Mouse (Mus musculus): ENCODE results near the gene Pcyt1a.

GRCm38 (mm10) chr16:32431926-32432325, 1.2 kb downstream of the Pcyt1a start:
- TF ChIP-seq POLR2A (IDR thresholded peaks at IDR 0.05; ENCODE audit: borderline replicate concordance, insufficient read depth, low read length) (no peak), CTCF (IDR thresholded peaks at IDR 0.05; ENCODE audit: borderline replicate concordance, insufficient read depth, low read depth, low read length) (no peak)
